Comparison of ENCODE assay signal across 9 mouse cellular contexts in the genomic region with DNA sequence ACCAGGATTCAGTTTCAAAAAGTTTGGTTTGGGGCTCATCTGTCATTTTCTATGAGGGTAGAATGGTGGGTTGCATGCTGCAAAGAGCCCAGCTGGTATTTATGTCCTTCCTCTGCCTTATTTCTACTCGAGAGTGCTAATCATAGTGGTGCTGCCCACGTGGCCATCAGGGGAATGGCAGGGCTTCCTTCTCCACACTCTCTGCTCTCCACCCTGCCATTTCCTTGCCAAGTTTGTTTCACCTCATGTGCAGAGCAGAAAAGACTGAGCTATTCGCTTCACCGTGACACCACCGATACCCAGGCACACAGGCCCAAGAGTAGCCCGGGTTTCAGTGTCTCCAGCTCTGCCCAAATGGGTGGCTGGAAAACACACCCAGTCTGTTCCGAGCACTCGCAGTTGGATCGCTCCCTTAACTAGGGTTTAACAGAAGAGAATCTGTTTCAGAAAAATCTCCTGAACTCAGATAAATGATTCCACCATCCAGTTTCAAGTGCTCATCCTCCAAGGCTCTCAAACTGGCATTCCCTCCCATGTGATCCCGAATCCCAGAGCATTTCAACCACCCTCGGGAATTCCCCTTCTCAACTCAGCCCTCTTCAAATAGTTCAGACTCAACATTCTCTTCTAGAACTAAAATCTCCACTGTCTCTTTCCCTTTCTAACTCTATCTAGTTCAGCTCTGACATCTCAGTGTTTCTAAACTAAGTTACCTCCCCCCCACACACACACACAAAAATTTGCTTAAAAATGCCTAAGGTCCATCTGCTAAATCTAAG.
DNase-seq lines count a peak whose midpoint lies in the region; ATAC-seq and TF ChIP-seq lines count a peak whose summit lies in the region.
"Had no signal": no experiment of that assay in that cellular context is flagged by ENCODE, and none has a peak within 500 bp of the region (broad histone marks: within the 10 kb centered on the region; RNA-seq: fewer than 3 reads in every experiment).

No protein-coding gene starts in this region.

- no peak for ATAC-seq in embryonic facial prominence, embryonic 12.5 days (ENCODE audit: insufficient number of reproducible peaks, insufficient read depth, low FRiP score, low TSS enrichment)
- peak; percentile 51 for ATAC-seq in lung, embryonic 14.5 days (ENCODE audit: insufficient read depth)
- no peak for ATAC-seq in granulocyte monocyte progenitor cell, adult 5-6 weeks (replicated peaks; ENCODE audit: poor library complexity, severe bottlenecking)

- no peak overlapping the region for H3K9ac ChIP-seq in embryonic facial prominence, embryonic 12.5 days
- no peak overlapping the region for H3K9ac ChIP-seq in lung, embryonic 14.5 days

- WGBS in embryonic facial prominence, embryonic 12.5 days = 73% methylated on average over 11 of the region's 11 CpGs
- WGBS in embryonic facial prominence, embryonic 10.5 days = 81% methylated on average over 11 of the region's 11 CpGs
- 62% methylated on average over 11 of the region's 11 CpGs for WGBS in lung, embryonic 14.5 days

- peaks cover 11% of the 10 kb centered on the region; the same call in 1 of the 2 replicates for H3K36me3 ChIP-seq in embryonic facial prominence, embryonic 12.5 days
- peaks cover 16% of the 10 kb centered on the region for H3K36me3 ChIP-seq in embryonic facial prominence, embryonic 10.5 days (replicated peaks)
- peaks cover 14% of the 10 kb centered on the region; the same call in 1 of the 2 replicates for H3K36me3 ChIP-seq in lung, embryonic 14.5 days (ENCODE audit: insufficient read depth)

- DNase-seq in embryonic facial prominence, embryonic 10.5 days (ENCODE audit: low spot score) = no peak
- DNase-seq in kidney, postnatal 14 days = peak; percentile 32
- no peak for DNase-seq in kidney, adult 11 months
- peak; percentile 43 for DNase-seq in lung, embryonic 14.5 days
- DNase-seq in T-cell, adult 2 months (ENCODE audit: low spot score) = no peak

- H3K27ac ChIP-seq in embryonic facial prominence, embryonic 12.5 days = peak overlapping the region; percentile 72
- no peak overlapping the region for H3K27ac ChIP-seq in embryonic facial prominence, embryonic 10.5 days (replicated peaks)
- peak overlapping the region; percentile 12; the same call in 1 of the 2 replicates for H3K27ac ChIP-seq in embryonic fibroblast, embryonic 13.5 days (ENCODE audit: insufficient read depth, low read length)
- H3K27ac ChIP-seq in lung, embryonic 14.5 days (ENCODE audit: low read depth) = peak overlapping the region; percentile 38; the same call in 1 of the 2 replicates

- H3K4me3 ChIP-seq in embryonic facial prominence, embryonic 12.5 days = no peak overlapping the region
- no peak overlapping the region for H3K4me3 ChIP-seq in embryonic facial prominence, embryonic 10.5 days
- H3K4me3 ChIP-seq in embryonic fibroblast, embryonic 13.5 days (ENCODE audit: insufficient read depth, low read length) = no peak overlapping the region
- H3K4me3 ChIP-seq in lung, embryonic 14.5 days (ENCODE audit: low read depth, low read length) = no peak overlapping the region
- H3K4me3 ChIP-seq: megakaryocyte, embryonic 14.5 days had no signal

- no peak overlapping the region for H3K4me2 ChIP-seq in embryonic facial prominence, embryonic 12.5 days (replicated peaks)
- H3K4me2 ChIP-seq in lung, embryonic 14.5 days = no peak overlapping the region

- H3K27me3 ChIP-seq in embryonic facial prominence, embryonic 12.5 days = no peaks in the 10 kb centered on the region
- no peaks in the 10 kb centered on the region for H3K27me3 ChIP-seq in embryonic facial prominence, embryonic 10.5 days (replicated peaks; ENCODE audit: low read depth, poor library complexity, severe bottlenecking)
- no peaks in the 10 kb centered on the region for H3K27me3 ChIP-seq in lung, embryonic 14.5 days (ENCODE audit: insufficient read depth, low read length)
- H3K27me3 ChIP-seq: megakaryocyte, embryonic 14.5 days had no signal

- H3K9me3 ChIP-seq in embryonic facial prominence, embryonic 12.5 days = no peaks in the 10 kb centered on the region
- H3K9me3 ChIP-seq in embryonic facial prominence, embryonic 10.5 days = no peaks in the 10 kb centered on the region
- H3K9me3 ChIP-seq in lung, embryonic 14.5 days (ENCODE audit: low read depth, low read length) = no peaks in the 10 kb centered on the region
- H3K9me3 ChIP-seq: megakaryocyte, embryonic 14.5 days had no signal

- no peak for TF ChIP-seq CTCF in embryonic fibroblast, embryonic 13.5 days (IDR thresholded peaks at IDR 0.05; ENCODE audit: borderline replicate concordance, insufficient read depth, low read length)
- TF ChIP-seq CTCF in lung, embryonic 14.5 days (IDR thresholded peaks at IDR 0.05; ENCODE audit: low read depth) = peak; percentile 53

- no peak for TF ChIP-seq POLR2A in embryonic fibroblast, embryonic 13.5 days (IDR thresholded peaks at IDR 0.05; ENCODE audit: low read depth, low read length)

- peaks cover 19% of the 10 kb centered on the region for H3K4me1 ChIP-seq in embryonic facial prominence, embryonic 12.5 days
- H3K4me1 ChIP-seq in embryonic facial prominence, embryonic 10.5 days = peaks cover 28% of the 10 kb centered on the region
- peaks cover 6% of the 10 kb centered on the region; the same call in 1 of the 2 replicates for H3K4me1 ChIP-seq in embryonic fibroblast, embryonic 13.5 days (ENCODE audit: control insufficient read depth, insufficient read depth, low read length)
- peaks cover 21% of the 10 kb centered on the region for H3K4me1 ChIP-seq in lung, embryonic 14.5 days (ENCODE audit: insufficient read depth)
- H3K4me1 ChIP-seq: megakaryocyte, embryonic 14.5 days had no signal

Comparison
In these comparisons a context has a peak if more than half of its experiments do, and no peak if none do; other contexts are left out.
1. DNase-seq: peak in kidney, postnatal 14 days (single experiment) and lung, embryonic 14.5 days (single experiment); none in embryonic facial prominence, embryonic 10.5 days (single experiment), kidney, adult 11 months (single experiment) and T-cell, adult 2 months (single experiment).